Mouse (Mus musculus) neural tube, embryonic 10.5 days (tissue): ENCODE measurements at regions not wholly inside any gene's neighbourhood (a gene's known extent, or its start where the extent isn't known, plus 50 kb on each side); places are given as distances from the start of the nearest gene placed in this dataset.

Experiments
- DNase-seq: peaks from one replicate; pipeline ENCODE4 v3.0.0-alpha.2; 2017; ENCODE audit warnings: low spot score; ENCODE audit errors: extremely low spot score

GRCm38 (mm10) chr14:33794262-33794661, 129.1 kb upstream of the Gdf10 start:
- DNase-seq, result no peak

- DNase-seq, result no peak
Observed at GRCm38 (mm10) chr14:33797551-33798303, 125.7 kb upstream of the Gdf10 start.

- DNase-seq, result no peak
Observed at GRCm38 (mm10) chr14:33804321-33804720, 119.1 kb upstream of the Gdf10 start.

GRCm38 (mm10) chr14:33804721-33805120, 118.7 kb upstream of the Gdf10 start:
- DNase-seq, result no peak

GRCm38 (mm10) chr14:33807196-33807595, 116.2 kb upstream of the Gdf10 start:
- no peak for DNase-seq

- DNase-seq, result peak; percentile 42
Observed at GRCm38 (mm10) chr14:33808593-33809265, 114.7 kb upstream of the Gdf10 start.

GRCm38 (mm10) chr14:33810584-33810983, 112.8 kb upstream of the Gdf10 start:
- DNase-seq, result no peak

GRCm38 (mm10) chr14:33811241-33811640, 112.1 kb upstream of the Gdf10 start:
- DNase-seq, result no peak

GRCm38 (mm10) chr14:33812266-33812665, 111.1 kb upstream of the Gdf10 start:
- no peak for DNase-seq

- DNase-seq, result no peak
Observed at GRCm38 (mm10) chr14:33812772-33813171, 110.6 kb upstream of the Gdf10 start.

- DNase-seq, result no peak
Observed at GRCm38 (mm10) chr14:33813274-33813673, 110.1 kb upstream of the Gdf10 start.

- no peak for DNase-seq
Observed at GRCm38 (mm10) chr14:33814107-33814506, 109.3 kb upstream of the Gdf10 start.

- DNase-seq, result no peak
Observed at GRCm38 (mm10) chr14:33814599-33814998, 108.8 kb upstream of the Gdf10 start.

- no peak for DNase-seq
Observed at GRCm38 (mm10) chr14:33820541-33821260, 102.7 kb upstream of the Gdf10 start.

- DNase-seq, result no peak
Observed at GRCm38 (mm10) chr14:33821436-33821835, 102.0 kb upstream of the Gdf10 start.

GRCm38 (mm10) chr14:33824421-33824874, 98.9 kb upstream of the Gdf10 start:
- DNase-seq, result peak; percentile 29

- no peak for DNase-seq
Observed at GRCm38 (mm10) chr14:33826003-33826644, 97.3 kb upstream of the Gdf10 start.

GRCm38 (mm10) chr14:33832650-33833319, 90.6 kb upstream of the Gdf10 start:
- DNase-seq, result no peak

GRCm38 (mm10) chr14:33836341-33836740, 87.0 kb upstream of the Gdf10 start:
- no peak for DNase-seq

- DNase-seq, result no peak
Observed at GRCm38 (mm10) chr14:33841821-33842220, 81.6 kb upstream of the Gdf10 start.

GRCm38 (mm10) chr14:33853499-33853898, 69.9 kb upstream of the Gdf10 start:
- no peak for DNase-seq
